Mouse (Mus musculus) MEL (cell line): ENCODE results near the gene Chrm4. TPM values are rescaled to one million over a fixed set of nuclear protein-coding genes. Genes with fewer than 3 reads are reported as not detected.

Experiments
- DNase-seq: peaks from one replicate; pipeline ENCODE4 v3.0.0; 2011; ENCODE audit warnings: low read depth, low spot score
- H3K27ac ChIP-seq: 2 replicates; pipeline ENCODE4 v1.5.1; 2012; ENCODE audit warnings: low read depth, mild to moderate bottlenecking, control low read depth, low read length, moderate library complexity; ENCODE audit not compliant: control insufficient read depth
- H3K27me3 ChIP-seq, 2 experiments: fragments of 150-350 bp in 1 of 2; sonication (generic) in 1 of 2; 2 replicates each; pipeline ENCODE4 v1.6.1; 2012; ENCODE audit warnings: low read length in 2 of 2, mild to moderate bottlenecking in 2 of 2, improper control_type of control experiment in 1 of 2, moderate library complexity in 1 of 2; ENCODE audit not compliant: insufficient read depth in 2 of 2, control insufficient read depth in 1 of 2
- H3K36me3 ChIP-seq, 2 experiments: 2 replicates each; pipeline ENCODE4 v1.6.1; 2012 to 2014; ENCODE audit warnings: low read length in 2 of 2, improper control_type of control experiment in 1 of 2, inconsistent platforms in 1 of 2, mild to moderate bottlenecking in 1 of 2; ENCODE audit not compliant: insufficient read depth in 2 of 2, control insufficient read depth in 1 of 2
- H3K4me1 ChIP-seq, 2 experiments: fragments of 150-350 bp in 1 of 2; sonication (generic) in 1 of 2; 2 replicates each; pipeline ENCODE4 v1.6.1; 2012; ENCODE audit warnings: low read length in 2 of 2, improper control_type of control experiment in 1 of 2, mild to moderate bottlenecking in 1 of 2; ENCODE audit not compliant: insufficient read depth in 2 of 2, control insufficient read depth in 1 of 2
- H3K4me3 ChIP-seq, 2 experiments: fragments of 150-350 bp in 1 of 2; sonication (generic) in 1 of 2; 2 replicates each; pipeline ENCODE4 v1.5.1; 2012; ENCODE audit warnings: low read depth in 2 of 2, low read length in 2 of 2, mild to moderate bottlenecking in 2 of 2, moderate library complexity in 2 of 2, control low read depth in 1 of 2, improper control_type of control experiment in 1 of 2; ENCODE audit not compliant: control insufficient read depth in 1 of 2, insufficient read depth in 1 of 2
- H3K79me2 ChIP-seq: 2 replicates; pipeline ENCODE4 v1.6.1; 2012; ENCODE audit warnings: mild to moderate bottlenecking, low read length, moderate library complexity; ENCODE audit not compliant: control insufficient read depth, poor library complexity, insufficient read depth
- H3K9ac ChIP-seq: 2 replicates; pipeline ENCODE4 v1.6.1; 2012; ENCODE audit warnings: low read depth, mild to moderate bottlenecking, control low read depth, low read length, moderate library complexity; ENCODE audit not compliant: control insufficient read depth, poor library complexity, severe bottlenecking
- H3K9me3 ChIP-seq: fragments of 150-350 bp; sonication (generic); replicated peaks from 2 replicates; pipeline ENCODE4 v1.6.1; 2012; ENCODE audit warnings: mild to moderate bottlenecking, low read length, improper control_type of control experiment, moderate library complexity; ENCODE audit not compliant: insufficient read depth
- BHLHE40 ChIP-seq: IDR thresholded peaks from 2 replicates; pipeline ENCODE4 v1.6.1; 2012; ENCODE audit warnings: low read depth, mild to moderate bottlenecking, inconsistent platforms, low read length, improper control_type of control experiment, borderline replicate concordance
- CHD1 ChIP-seq: IDR thresholded peaks from 2 replicates; pipeline ENCODE4 v1.6.1; 2012; ENCODE audit warnings: low read depth, mild to moderate bottlenecking, inconsistent platforms, low read length, improper control_type of control experiment
- CHD2 ChIP-seq: IDR thresholded peaks from 2 replicates; pipeline ENCODE4 v1.6.1; 2011; ENCODE audit warnings: low read length, improper control_type of control experiment
- CTCF ChIP-seq, 3 experiments: IDR thresholded peaks in 2 of 3; conservative IDR thresholded peaks in 1 of 3; 2 replicates each; pipeline ENCODE4 v1.5.1; 2011 to 2012; ENCODE audit warnings: low read length in 3 of 3, low read depth in 2 of 3, mild to moderate bottlenecking in 2 of 3, improper control_type of control experiment in 1 of 3, inconsistent platforms in 1 of 3, mixed read lengths in 1 of 3, moderate library complexity in 1 of 3; ENCODE audit not compliant: control insufficient read depth in 1 of 3, insufficient read depth in 1 of 3, poor library complexity in 1 of 3, severe bottlenecking in 1 of 3
- ELF1 ChIP-seq: IDR thresholded peaks from 2 replicates; pipeline ENCODE4 v1.6.1; 2014; ENCODE audit warnings: low read depth, mild to moderate bottlenecking, inconsistent platforms, low read length, improper control_type of control experiment, moderate library complexity
- EP300 ChIP-seq, 2 experiments: IDR thresholded peaks; 2 replicates each; pipeline ENCODE4 v1.6.1; 2011; ENCODE audit warnings: improper control_type of control experiment in 2 of 2, low read length in 2 of 2, low read depth in 1 of 2, mild to moderate bottlenecking in 1 of 2
- ETS1 ChIP-seq: IDR thresholded peaks from 2 replicates; pipeline ENCODE4 v1.6.1; 2012; ENCODE audit warnings: low read depth, mild to moderate bottlenecking, inconsistent platforms, low read length, improper control_type of control experiment, moderate library complexity
- GABPA ChIP-seq: IDR thresholded peaks from 2 replicates; pipeline ENCODE4 v1.6.1; 2012; ENCODE audit warnings: low read depth, mild to moderate bottlenecking, inconsistent platforms, low read length, improper control_type of control experiment, moderate library complexity
- GATA1 ChIP-seq: IDR thresholded peaks from 2 replicates; pipeline ENCODE4 v1.6.1; 2011; ENCODE audit warnings: low read depth, low read length, improper control_type of control experiment
- JUND ChIP-seq: IDR thresholded peaks from 2 replicates; pipeline ENCODE4 v1.6.1; 2011; ENCODE audit warnings: low read depth, mild to moderate bottlenecking, improper control_type of control experiment, low read length
- MAZ ChIP-seq: IDR thresholded peaks from 2 replicates; pipeline ENCODE4 v1.6.1; 2012; ENCODE audit warnings: low read depth, mild to moderate bottlenecking, inconsistent platforms, low read length, improper control_type of control experiment
- MEF2A ChIP-seq: IDR thresholded peaks from 2 replicates; pipeline ENCODE4 v1.6.1; 2014; ENCODE audit warnings: low read depth, mild to moderate bottlenecking, inconsistent platforms, low read length, improper control_type of control experiment; ENCODE audit not compliant: poor library complexity, insufficient replicate concordance, severe bottlenecking; ENCODE audit errors: extremely low read depth
- MYC ChIP-seq: IDR thresholded peaks from 2 replicates; pipeline ENCODE4 v1.6.1; 2011; ENCODE audit warnings: low read depth, mild to moderate bottlenecking, low read length, improper control_type of control experiment, moderate library complexity
- POLR2AphosphoS2 ChIP-seq: IDR thresholded peaks from 2 replicates; pipeline ENCODE4 v1.6.1; 2011; ENCODE audit warnings: low read length, improper control_type of control experiment
- POLR2AphosphoS5 ChIP-seq: IDR thresholded peaks from 2 replicates; pipeline ENCODE4 v1.6.1; 2012; ENCODE audit warnings: low read depth, borderline replicate concordance, mild to moderate bottlenecking, inconsistent platforms, low read length, moderate library complexity, mixed read lengths
- RAD21 ChIP-seq: IDR thresholded peaks from 2 replicates; pipeline ENCODE4 v1.6.1; 2011; ENCODE audit warnings: mild to moderate bottlenecking, low read depth, low read length, improper control_type of control experiment
- SMC3 ChIP-seq: IDR thresholded peaks from 2 replicates; pipeline ENCODE4 v1.6.1; 2011; ENCODE audit warnings: low read depth, low read length, improper control_type of control experiment
- TBP ChIP-seq: IDR thresholded peaks from 2 replicates; pipeline ENCODE4 v1.8.0; 2011; ENCODE audit warnings: low read depth, low read length, improper control_type of control experiment
- TCF12 ChIP-seq: IDR thresholded peaks from 2 replicates; pipeline ENCODE4 v1.6.1; 2014; ENCODE audit warnings: low read depth, mild to moderate bottlenecking, inconsistent platforms, low read length, improper control_type of control experiment, moderate library complexity
- USF1 ChIP-seq: IDR thresholded peaks from 2 replicates; pipeline ENCODE4 v1.6.1; 2014; ENCODE audit warnings: low read depth, mild to moderate bottlenecking, inconsistent platforms, low read length, improper control_type of control experiment, moderate library complexity
- ZC3H11A ChIP-seq: IDR thresholded peaks from 2 replicates; pipeline ENCODE4 v1.6.1; 2012; ENCODE audit warnings: low read depth, mild to moderate bottlenecking, inconsistent platforms, low read length, improper control_type of control experiment
- ZKSCAN1 ChIP-seq: IDR thresholded peaks from 2 replicates; pipeline ENCODE4 v1.6.1; 2012; ENCODE audit warnings: low read depth, mild to moderate bottlenecking, inconsistent platforms, low read length, improper control_type of control experiment, moderate library complexity
- ZMIZ1 ChIP-seq: IDR thresholded peaks from 2 replicates; pipeline ENCODE4 v1.6.1; 2012; ENCODE audit warnings: low read depth, mild to moderate bottlenecking, inconsistent platforms, low read length, improper control_type of control experiment, moderate library complexity
- ZNF384 ChIP-seq: IDR thresholded peaks from 2 replicates; pipeline ENCODE4 v1.6.1; 2012; ENCODE audit warnings: low read depth, mild to moderate bottlenecking, inconsistent platforms, low read length, improper control_type of control experiment
- polyA plus RNA-seq, 2 experiments: library from polyadenylated mRNA; stranded (reverse) in 1 of 2; unstranded in 1 of 2; fragments of >175 nt in 1 of 2; fragments of >200 nt in 1 of 2; gene quantifications; 2 replicates each; pipeline versions ENCODE4 v1.2.1 to v1.2.4; 2012; ENCODE audit warnings: low replicate concordance in 2 of 2, low read depth in 1 of 2; ENCODE audit not compliant: insufficient read length in 2 of 2, insufficient read depth in 1 of 2, missing spikeins in 1 of 2
- total RNA-seq: library from RNA; depleted of rRNA; stranded (reverse); fragments of 300-350 nt; gene quantifications from 2 replicates; pipeline ENCODE4 v1.2.3, GENCODE M21; 2012

Chrm4 gene
- total and polyA plus RNA-seq, 3 experiments = 21.5 to 29.0 TPM; not detected in 1

GRCm38 (mm10) chr2:91903171-91903925, 23.7 kb upstream of the Chrm4 start:
- Histone ChIP-seq H3K4me1 (no peaks in the 10 kb centered on the region), H3K4me3 (no peak overlapping the region), H3K27me3 (no peaks in the 10 kb centered on the region), H3K36me3 (peaks cover 0 to 9% of the 10 kb centered on the region in 2 experiments; a peak in 2 of 4 replicates), H3K79me2 (no peaks in the 10 kb centered on the region), H3K9ac (no peak overlapping the region), H3K27ac (no peak overlapping the region), H3K9me3 (no peaks in the 10 kb centered on the region)
- DNase-seq = no peak
- TF ChIP-seq GATA1 (no peak), GABPA (no peak), TBP (no peak), EP300 (IDR thresholded peaks at IDR 0.05; ENCODE audit: low read depth in 1 of 2, low read length in 2 of 2) (no peak), CHD2 (no peak), ELF1 (no peak), JUND (no peak), SMC3 (no peak), BHLHE40 (no peak), CHD1 (no peak), POLR2AphosphoS5 (no peak), ZKSCAN1 (no peak), POLR2AphosphoS2 (no peak), ZMIZ1 (no peak), MAZ (no peak), MYC (no peak)

DNA sequence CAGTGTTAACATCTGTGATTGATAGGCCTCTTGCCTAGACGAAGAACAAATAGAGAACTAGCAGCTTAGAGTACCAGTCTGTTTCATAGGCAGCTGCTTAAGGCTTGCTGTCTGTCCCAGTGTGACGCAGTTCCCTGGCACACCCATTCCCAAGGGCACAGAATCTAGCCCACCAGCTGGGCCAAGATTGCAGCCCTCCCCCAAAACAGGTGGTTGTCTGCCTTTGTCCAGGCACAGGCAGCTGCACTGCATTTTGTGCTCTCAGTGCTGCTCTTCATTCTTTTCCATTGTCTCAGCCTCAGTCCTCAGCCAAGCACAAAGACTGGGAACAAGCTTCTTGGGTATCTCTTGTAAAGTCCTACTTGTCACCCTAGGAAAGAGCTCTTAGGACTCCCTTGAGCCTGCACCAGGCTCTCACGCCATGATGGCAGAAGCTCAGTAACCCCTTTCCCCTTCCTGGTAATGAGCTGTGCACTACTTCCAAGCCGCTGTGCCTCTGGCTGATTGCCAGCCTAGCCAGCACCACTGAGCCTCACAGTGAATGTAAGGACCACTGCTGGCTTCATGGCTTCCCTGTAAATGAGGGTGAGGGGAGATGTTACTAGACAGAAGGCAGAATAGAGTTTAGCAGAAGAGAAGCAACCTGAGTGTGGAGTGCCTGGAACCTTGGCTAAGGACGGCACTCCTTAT, 22.3 kb upstream of the Chrm4 start:
- no peak for DNase-seq
- Histone ChIP-seq H3K36me3 (peaks cover 3 to 8% of the 10 kb centered on the region in 2 experiments; a peak in 3 of 4 replicates), H3K4me1 (no peaks in the 10 kb centered on the region), H3K9ac (no peak overlapping the region), H3K79me2 (no peaks in the 10 kb centered on the region), H3K27me3 (no peaks in the 10 kb centered on the region), H3K27ac (no peak overlapping the region), H3K4me3 (no peak overlapping the region), H3K9me3 (no peaks in the 10 kb centered on the region)
- TF ChIP-seq TCF12 (no peak), ZC3H11A (no peak), CTCF (IDR thresholded peaks at IDR 0.05 in 2 of 3, conservative IDR thresholded peaks at IDR 0.05 in 1 of 3; ENCODE audit: control insufficient read depth in 1 of 3, insufficient read depth in 1 of 3, low read depth in 2 of 3, low read length in 3 of 3, poor library complexity in 1 of 3, severe bottlenecking in 1 of 3) (no peak), TBP (no peak), USF1 (no peak), MEF2A (no peak), BHLHE40 (no peak), ZNF384 (no peak), EP300 (IDR thresholded peaks at IDR 0.05; ENCODE audit: low read depth in 1 of 2, low read length in 2 of 2) (no peak), RAD21 (no peak), ETS1 (no peak), GATA1 (no peak)
